In the genomic region with DNA sequence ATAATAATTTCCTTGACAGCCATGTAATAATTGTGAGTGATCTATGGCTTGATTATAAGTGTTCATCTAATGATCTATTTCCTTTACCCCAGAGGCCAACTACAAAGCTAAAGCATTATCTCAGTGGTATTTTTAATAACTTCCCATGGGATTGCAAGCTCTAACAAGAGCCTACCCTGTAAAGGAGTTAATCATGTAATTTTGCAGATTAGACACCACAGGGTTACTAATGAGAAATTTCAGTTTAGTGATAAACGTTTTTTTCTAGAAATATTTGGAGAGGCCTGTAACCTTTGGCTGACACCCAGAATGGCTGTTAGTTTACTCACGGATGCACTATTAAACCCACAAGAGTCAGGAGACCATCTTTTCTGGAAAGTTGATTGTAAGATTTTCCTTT, we compare ENCODE assay signal across 19 mouse cellular contexts.
A peak's percentile ranks its signal among the peaks of the same experiment; 100 is the strongest.
DNase-seq lines count a peak whose midpoint lies in the region; ATAC-seq lines count a peak whose summit lies in the region.
"Had no signal": no experiment of that assay in that cellular context is flagged by ENCODE, and none has a peak within 500 bp of the region (broad histone marks: within the 10 kb centered on the region; RNA-seq: fewer than 3 reads in every experiment).

No protein-coding gene starts in this region.

- DNase-seq in lung, postnatal 10 days = peak; percentile 34
- no peak for DNase-seq in lung, postnatal 25 days (ENCODE audit: low spot score)
- DNase-seq in kidney, adult 18-20 months = peak; percentile 6
- peak; percentile 71 to 81 for DNase-seq in kidney, postnatal 4 days
- no peak for DNase-seq in cerebellum, adult 9-11 months
- DNase-seq in layer of hippocampus, postnatal 36 days = no peak
- DNase-seq: adrenal gland, adult 2 months; cerebellum, adult 9-10 months; gastrocnemius, postnatal 25 days; midbrain, embryonic 14.5 days; right cerebral cortex, postnatal 25 days; thymus, postnatal 25 days had no signal

- 43% methylated on average over 2 of the region's 2 CpGs for WGBS in kidney, embryonic 15.5 days

- 0 out of 2 replicates have a peak, but pooled peaks have one; percentile 33 for ATAC-seq in kidney, embryonic 15.5 days (replicated peaks; ENCODE audit: low FRiP score)
- ATAC-seq: forebrain, embryonic 14.5 days; hindbrain, embryonic 16.5 days had no signal

- H3K36me3 ChIP-seq in kidney, embryonic 15.5 days = no peaks in the 10 kb centered on the region
- H3K36me3 ChIP-seq: embryonic facial prominence, embryonic 12.5 days; heart, embryonic 15.5 days; neural tube, embryonic 15.5 days had no signal

- H3K27ac ChIP-seq in kidney, embryonic 15.5 days = 0 out of 2 replicates have a peak overlapping the region, but pooled peaks have one; percentile 51
- H3K27ac ChIP-seq: embryonic facial prominence, embryonic 12.5 days; heart, embryonic 15.5 days; neural tube, embryonic 15.5 days had no signal

- H3K4me2 ChIP-seq in kidney, embryonic 15.5 days = no peak overlapping the region
- H3K4me2 ChIP-seq: embryonic facial prominence, embryonic 12.5 days; heart, embryonic 15.5 days; neural tube, embryonic 15.5 days had no signal

- H3K4me1 ChIP-seq in kidney, embryonic 15.5 days = no peaks in the 10 kb centered on the region
- H3K4me1 ChIP-seq: embryonic facial prominence, embryonic 12.5 days; heart, embryonic 15.5 days had no signal

- H3K9me3 ChIP-seq in kidney, embryonic 15.5 days (replicated peaks) = no peaks in the 10 kb centered on the region
- H3K9me3 ChIP-seq: embryonic facial prominence, embryonic 12.5 days; heart, embryonic 15.5 days; neural tube, embryonic 15.5 days had no signal

- H3K27me3 ChIP-seq in kidney, embryonic 15.5 days = no peaks in the 10 kb centered on the region
- H3K27me3 ChIP-seq: embryonic facial prominence, embryonic 12.5 days; heart, embryonic 15.5 days; neural tube, embryonic 15.5 days had no signal

- H3K4me3 ChIP-seq in kidney, embryonic 15.5 days (replicated peaks) = no peak overlapping the region
- H3K4me3 ChIP-seq: embryonic facial prominence, embryonic 12.5 days; heart, embryonic 15.5 days; myocyte; neural tube, embryonic 15.5 days had no signal

- H3K9ac ChIP-seq in kidney, embryonic 15.5 days = no peak overlapping the region
- H3K9ac ChIP-seq: embryonic facial prominence, embryonic 12.5 days; heart, embryonic 15.5 days; neural tube, embryonic 15.5 days had no signal

Comparison
In these comparisons a context has a peak if more than half of its experiments do, and no peak if none do; other contexts are left out.
1. DNase-seq: peak in lung, postnatal 10 days (single experiment), kidney, adult 18-20 months (single experiment) and kidney, postnatal 4 days (2 of 2); none in lung, postnatal 25 days (single experiment), cerebellum, adult 9-11 months (single experiment) and layer of hippocampus, postnatal 36 days (0 of 2).